Mouse (Mus musculus) large intestine, adult 2 months (tissue): ENCODE results near the gene Hist1h4c. TPM values are rescaled to one million over a fixed set of nuclear protein-coding genes. Genes with fewer than 3 reads are reported as not detected.
"Not testable (repeated sequence)": the region's sequence is repeated elsewhere in the genome, so short reads cannot be mapped to it uniquely, and the experiment has no call there.

Experiments
- DNase-seq: peaks from one replicate; pipeline ENCODE4 v3.0.0-alpha.2; 2012; ENCODE audit warnings: low read depth, low spot score
- WGBS: fragments of 180-500 bp; shearing (Covaris S2); methylation state at CpG from one replicate; pipeline ENCODE4 v1.1.7; 2018; 5-methylcytosine and 5-hydroxymethylcytosine counted together
- polyA plus RNA-seq: library from polyadenylated mRNA; depleted of rRNA; stranded (reverse); fragments of >200 nt; gene quantifications from 2 replicates; pipeline ENCODE4 v1.2.3, GENCODE M21; 2012

Gene Hist1h4c
- polyA plus RNA-seq, 1 experiment = 16.9 TPM

GRCm38 (mm10) chr13:23699767-23700166, 1.5 kb upstream of the Hist1h4c start:
- DNase-seq = no peak
- WGBS = 67% methylated on average over 3 of the region's 3 CpGs

- DNase-seq = no peak
- 65% methylated on average over 6 of the region's 6 CpGs for WGBS
These were observed 742 bp upstream of the Hist1h4c start for GRCm38 (mm10) chr13:23698996-23699395.

- under 1% methylated on average over 32 of the region's 32 CpGs for WGBS
- DNase-seq = peak; percentile 76
These were observed 559 bp downstream of the Hist1h4c start for GRCm38 (mm10) chr13:23697491-23698299.

- WGBS = 65% methylated on average over 15 of the region's 15 CpGs
These were observed 2.2 kb downstream of the Hist1h4c start for GRCm38 (mm10) chr13:23696061-23696474.

GRCm38 (mm10) chr13:23695514-23695913, 2.7 kb downstream of the Hist1h4c start, which contains the start of gene Hist1h1t:
TSS of gene Hist1h1t (plus strand) at chr13:23695814.
- no peak for DNase-seq
- 66% methylated on average over 13 of the region's 13 CpGs for WGBS

More at GRCm38 (mm10) chr13:23696061-23696474, 2.2 kb downstream of the Hist1h4c start:
- DNase-seq = no peak

- 95% methylated on average over 9 of the region's 9 CpGs for WGBS
- no peak for DNase-seq
These were observed 3.3 kb downstream of the Hist1h4c start for GRCm38 (mm10) chr13:23694956-23695355.

GRCm38 (mm10) chr13:23693856-23694440, 4.3 kb downstream of the Hist1h4c start:
- no peak for DNase-seq
- WGBS = 52% methylated on average over 6 of the region's 6 CpGs

- DNase-seq = no peak
- 62% methylated on average over 2 of the region's 2 CpGs for WGBS
These were observed 8.8 kb downstream of the Hist1h4c start for GRCm38 (mm10) chr13:23689459-23689858.

GRCm38 (mm10) chr13:23688956-23689355, 9.3 kb downstream of the Hist1h4c start:
- DNase-seq = no peak
- WGBS = 88% methylated on average over 2 of the region's 2 CpGs

GRCm38 (mm10) chr13:23687907-23688306, 10.3 kb downstream of the Hist1h4c start:
- DNase-seq = no peak
- 25% methylated on average over 7 of the region's 7 CpGs for WGBS

- DNase-seq = peak; percentile 80
- WGBS = 28% methylated on average over 4 of the region's 4 CpGs
These were observed 11.1 kb downstream of the Hist1h4c start for GRCm38 (mm10) chr13:23687181-23687580.

- 3% methylated on average over 4 of the region's 4 CpGs for WGBS
- no peak for DNase-seq
These were observed 12.3 kb downstream of the Hist1h4c start for GRCm38 (mm10) chr13:23685966-23686365.

GRCm38 (mm10) chr13:23685121-23685861, 13.0 kb downstream of the Hist1h4c start:
- 1% methylated on average over 15 of the region's 15 CpGs for WGBS
- DNase-seq = no peak

GRCm38 (mm10) chr13:23684295-23684945, 13.8 kb downstream of the Hist1h4c start:
- under 1% methylated on average over 18 of the region's 37 CpGs for WGBS
- DNase-seq = peak; percentile 76

- WGBS = under 1% methylated on average over 23 of the region's 32 CpGs
- peak; percentile 98 for DNase-seq
These were observed 14.4 kb downstream of the Hist1h4c start, which contains the start of the genes Hist1h2ac and Hist1h2bc for GRCm38 (mm10) chr13:23683755-23684281. TSS of gene Hist1h2ac (minus strand) at chr13:23683948. TSS of gene Hist1h2bc (plus strand) at chr13:23684199.

- WGBS = 7% methylated on average over 14 of the region's 30 CpGs
- DNase-seq = not testable (repeated sequence)
These were observed 15.1 kb downstream of the Hist1h4c start for GRCm38 (mm10) chr13:23682947-23683754.

GRCm38 (mm10) chr13:23682623-23682946, 15.7 kb downstream of the Hist1h4c start:
- DNase-seq = no peak
- WGBS = 67% methylated on average over 1 of the region's 1 CpGs

- DNase-seq = no peak
- whole genome bisulfite sequencing = 87% methylated on average over 6 of the region's 6 CpGs
These were observed 16.2 kb downstream of the Hist1h4c start for GRCm38 (mm10) chr13:23681990-23682582.
